Mouse (Mus musculus) limb, embryonic 12.5 days (tissue): ENCODE results near the gene Map1s. TPM values are rescaled to one million over a fixed set of nuclear protein-coding genes. Genes with fewer than 3 reads are reported as not detected.

Source experiments
- ATAC-seq: fragments of 200-750 bp; cut with Nextera tagmentation; 2 replicates; pipeline ENCODE4 v1.8.0; 2017; ENCODE audit warnings: low read depth, moderate TSS enrichment; ENCODE audit not compliant: insufficient number of reproducible peaks, insufficient read depth, low FRiP score, low TSS enrichment
- H3K27ac ChIP-seq: fragments of 300-500 bp; sonication (generic); 2 replicates; pipeline ENCODE4 v1.5.1; 2016; ENCODE audit warnings: mild to moderate bottlenecking, moderate library complexity
- H3K27me3 ChIP-seq: fragments of 300-500 bp; sonication (generic); 2 replicates; pipeline ENCODE4 v1.6.1; 2016; ENCODE audit warnings: mild to moderate bottlenecking, moderate library complexity
- H3K36me3 ChIP-seq: fragments of 300-500 bp; sonication (generic); 2 replicates; pipeline ENCODE4 v1.6.1; 2016; ENCODE audit warnings: mild to moderate bottlenecking, moderate library complexity
- H3K4me1 ChIP-seq: fragments of 300-500 bp; sonication (generic); replicated peaks from 2 replicates; pipeline ENCODE4 v1.6.1; 2016
- H3K4me2 ChIP-seq: fragments of 300-500 bp; sonication (generic); 2 replicates; pipeline ENCODE4 v1.6.1; 2016; ENCODE audit warnings: mild to moderate bottlenecking, moderate library complexity
- H3K4me3 ChIP-seq: fragments of 300-500 bp; sonication (generic); replicated peaks from 2 replicates; pipeline ENCODE4 v1.5.1; 2016; ENCODE audit warnings: mild to moderate bottlenecking
- H3K9ac ChIP-seq: fragments of 300-500 bp; sonication (generic); replicated peaks from 2 replicates; pipeline ENCODE4 v1.6.1; 2016; ENCODE audit warnings: mild to moderate bottlenecking, moderate library complexity
- H3K9me3 ChIP-seq: fragments of 300-500 bp; sonication (generic); 2 replicates; pipeline ENCODE4 v1.6.1; 2016; ENCODE audit warnings: mild to moderate bottlenecking, moderate library complexity
- WGBS: fragments of 180-500 bp; shearing (Covaris S2); methylation state at CpG from one replicate; pipeline ENCODE4 v1.1.7; 2016; 5-methylcytosine and 5-hydroxymethylcytosine counted together
- polyA plus RNA-seq: library from polyadenylated mRNA; unstranded; fragments of >200 nt; fragmentation: Nextera tagmentation; extraction: Ambion mirVana; gene quantifications from 2 replicates; pipeline ENCODE4 v1.2.1, GENCODE M21; 2016

The Map1s gene
- polyA plus RNA-seq, 1 experiment from 2014 or later, result 57.7 TPM

DNA sequence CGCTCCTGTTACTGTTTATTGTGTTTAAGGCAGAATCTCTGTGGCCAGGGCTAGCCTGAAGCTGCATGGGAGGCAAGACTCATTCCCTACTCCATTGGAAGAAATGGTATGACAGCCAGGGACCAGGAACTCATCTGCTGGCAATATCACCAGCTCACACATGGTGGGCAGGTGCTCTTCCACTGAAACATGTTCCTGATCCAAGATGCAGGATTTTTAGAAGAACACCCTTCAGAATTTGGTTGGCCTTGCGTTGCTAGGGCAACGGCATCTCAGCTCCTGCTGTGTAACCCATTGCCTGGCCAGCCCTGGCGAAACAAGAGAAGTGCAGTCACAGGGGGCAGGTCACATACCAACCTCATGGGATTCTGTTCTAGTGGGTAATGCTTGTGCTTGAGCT lies 26.2 kb upstream of the Map1s start:
- H3K27ac ChIP-seq, result peak overlapping the region; percentile 54; the same call in 1 of the 2 replicates
- H3K36me3 ChIP-seq, result no peaks in the 10 kb centered on the region
- H3K9ac ChIP-seq, result no peak overlapping the region
- no peak for ATAC-seq
- no peak overlapping the region for H3K4me2 ChIP-seq
- H3K4me3 ChIP-seq, result no peak overlapping the region
- H3K9me3 ChIP-seq, result no peaks in the 10 kb centered on the region
- WGBS, result 51% methylated on average over 4 of the region's 4 CpGs
- peaks cover 5% of the 10 kb centered on the region; the same call in 1 of the 2 replicates for H3K27me3 ChIP-seq
- peaks cover 17% of the 10 kb centered on the region for H3K4me1 ChIP-seq

DNA sequence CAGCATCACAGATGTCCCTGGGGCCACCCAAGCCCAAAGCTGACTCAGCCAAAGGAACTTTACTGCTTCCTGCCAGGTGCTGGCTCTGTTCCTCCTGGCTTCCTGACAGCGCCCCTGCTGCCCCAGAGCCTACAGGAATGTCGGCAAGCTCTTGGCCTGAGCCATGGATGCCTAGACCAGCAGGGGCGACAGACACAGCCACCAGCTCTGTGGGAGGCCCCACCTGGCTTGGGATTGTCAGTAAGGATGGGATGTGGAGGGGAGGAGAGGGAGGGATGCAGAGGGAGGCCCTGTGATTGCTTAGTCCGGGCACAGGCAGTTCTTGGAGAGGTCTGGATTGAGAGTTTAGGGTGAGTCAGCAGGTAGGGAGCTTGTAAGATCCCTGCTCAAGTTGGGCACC lies 25.6 kb upstream of the Map1s start:
- Histone ChIP-seq H3K4me2 (peak overlapping the region; percentile 2; the same call in 1 of the 2 replicates), H3K27me3 (peaks cover 10% of the 10 kb centered on the region; the same call in 1 of the 2 replicates), H3K4me3 (no peak overlapping the region), H3K9ac (peak overlapping the region; percentile 40), H3K27ac (peak overlapping the region; percentile 54), H3K36me3 (no peaks in the 10 kb centered on the region), H3K4me1 (peaks cover 17% of the 10 kb centered on the region), H3K9me3 (no peaks in the 10 kb centered on the region)
- 8% methylated on average over 4 of the region's 4 CpGs for WGBS
- peak; percentile 32; the same call in 1 of the 2 replicates for ATAC-seq

DNA sequence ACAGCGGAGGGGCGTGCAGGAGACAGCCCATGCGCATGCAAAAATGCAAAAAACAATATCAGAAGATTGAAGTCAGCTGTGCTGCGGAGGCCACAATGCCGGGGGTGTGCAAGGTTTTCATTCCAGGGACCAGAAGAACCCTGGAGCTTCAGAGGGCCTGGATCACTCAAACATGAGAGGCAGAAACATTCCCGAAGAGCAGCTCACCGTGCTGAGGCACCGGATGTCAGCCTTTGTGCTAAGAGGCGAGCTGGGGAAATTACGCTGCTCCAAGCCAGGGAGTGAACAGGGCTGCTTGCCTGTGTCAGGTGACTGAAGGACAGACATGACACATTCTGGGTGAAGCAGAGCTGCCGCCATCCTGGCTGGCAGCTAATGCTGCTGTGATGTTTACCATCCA lies 25.2 kb upstream of the Map1s start:
- peak overlapping the region; percentile 54; the same call in 1 of the 2 replicates for H3K27ac ChIP-seq
- WGBS, result 29% methylated on average over 11 of the region's 11 CpGs

DNA sequence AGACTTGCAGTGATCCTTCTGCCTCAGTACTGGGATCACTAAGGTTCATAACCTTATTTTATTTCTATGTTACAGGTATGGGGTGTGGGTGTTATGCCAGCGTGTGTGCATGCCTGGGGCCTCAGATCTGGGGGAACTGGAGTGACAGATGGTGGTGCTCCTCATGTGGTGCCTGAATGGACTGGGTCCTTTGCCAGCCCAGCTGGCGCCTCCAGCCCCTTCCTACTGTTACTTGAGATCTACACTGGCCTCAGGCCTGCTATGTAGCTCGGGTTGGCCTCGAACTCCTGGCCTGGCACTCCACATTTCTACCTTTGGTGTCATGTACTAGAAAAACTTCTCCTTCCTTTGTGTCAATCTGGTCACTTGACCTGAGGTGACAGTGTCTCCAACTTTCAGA lies 21.5 kb upstream of the Map1s start:
- Histone ChIP-seq H3K4me1 (peaks cover 20% of the 10 kb centered on the region), H3K9ac (no peak overlapping the region), H3K4me2 (no peak overlapping the region), H3K4me3 (no peak overlapping the region), H3K36me3 (no peaks in the 10 kb centered on the region), H3K27ac (no peak overlapping the region), H3K27me3 (peaks cover 27% of the 10 kb centered on the region), H3K9me3 (no peaks in the 10 kb centered on the region)
- ATAC-seq, result no peak
- WGBS, result 87% methylated on average over 4 of the region's 4 CpGs

More for the DNA sequence above, 25.2 kb upstream of the Map1s start:
- H3K4me1 ChIP-seq, result peaks cover 17% of the 10 kb centered on the region
- 0 out of 2 replicates have a peak overlapping the region, but pooled peaks have one; percentile 12 for H3K9ac ChIP-seq
- H3K4me2 ChIP-seq, result peak overlapping the region; percentile 2; the same call in 1 of the 2 replicates
- no peak overlapping the region for H3K4me3 ChIP-seq
- no peak for ATAC-seq
- H3K9me3 ChIP-seq, result no peaks in the 10 kb centered on the region
- H3K27me3 ChIP-seq, result peaks cover 13% of the 10 kb centered on the region; the same call in 1 of the 2 replicates
- no peaks in the 10 kb centered on the region for H3K36me3 ChIP-seq

DNA sequence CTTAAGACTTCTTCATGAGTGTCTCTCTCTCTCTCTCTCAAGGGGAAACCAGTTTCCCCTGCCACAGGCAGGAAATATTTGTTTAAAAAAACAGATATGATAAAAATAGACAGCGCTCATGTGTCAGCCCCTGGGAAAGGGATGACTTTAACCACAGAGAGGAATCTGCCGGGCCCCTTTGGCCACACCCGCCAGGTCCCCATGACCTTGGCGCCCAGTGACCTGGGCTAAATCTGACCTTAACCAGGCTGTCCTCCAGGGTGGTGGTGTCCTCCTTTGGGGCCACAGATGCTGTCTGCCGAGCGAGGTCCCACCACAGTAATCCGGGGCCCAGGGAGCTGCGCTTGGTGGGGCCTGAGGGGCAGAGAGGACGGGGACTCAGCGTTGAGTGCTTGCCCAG lies 21.0 kb upstream of the Map1s start:
- no peak for ATAC-seq
- H3K4me2 ChIP-seq, result no peak overlapping the region
- peaks cover 31% of the 10 kb centered on the region for H3K27me3 ChIP-seq
- 89% methylated on average over 10 of the region's 10 CpGs for WGBS
- no peak overlapping the region for H3K27ac ChIP-seq
- H3K4me1 ChIP-seq, result peaks cover 16% of the 10 kb centered on the region
- no peak overlapping the region for H3K4me3 ChIP-seq
- no peaks in the 10 kb centered on the region for H3K36me3 ChIP-seq
- no peaks in the 10 kb centered on the region for H3K9me3 ChIP-seq
- H3K9ac ChIP-seq, result no peak overlapping the region

DNA sequence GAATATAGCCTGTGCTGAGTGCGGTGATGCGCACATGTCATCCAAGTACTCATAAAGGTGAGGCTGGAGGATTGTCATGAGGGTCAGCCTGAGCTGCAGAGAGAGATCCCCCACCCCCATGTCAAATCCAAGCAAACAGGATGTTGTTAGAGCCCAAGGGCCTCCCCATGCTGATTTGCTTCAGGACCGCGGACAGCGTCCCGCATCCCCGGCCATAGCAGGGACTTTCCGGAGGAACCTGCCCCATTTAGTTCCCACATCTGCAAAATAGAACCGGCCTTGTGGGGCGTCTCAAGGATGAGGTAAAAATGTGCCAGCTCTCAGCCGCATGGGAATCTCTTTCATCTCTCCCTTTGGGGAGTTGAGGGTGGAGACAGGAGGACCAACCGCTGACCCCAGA lies 20.1 kb upstream of the Map1s start:
- Histone ChIP-seq H3K4me2 (no peak overlapping the region), H3K36me3 (no peaks in the 10 kb centered on the region), H3K9ac (no peak overlapping the region), H3K27me3 (peaks cover 38% of the 10 kb centered on the region), H3K4me1 (peaks cover 6% of the 10 kb centered on the region), H3K27ac (no peak overlapping the region), H3K4me3 (no peak overlapping the region), H3K9me3 (no peaks in the 10 kb centered on the region)
- ATAC-seq, result no peak
- WGBS, result 14% methylated on average over 12 of the region's 12 CpGs

DNA sequence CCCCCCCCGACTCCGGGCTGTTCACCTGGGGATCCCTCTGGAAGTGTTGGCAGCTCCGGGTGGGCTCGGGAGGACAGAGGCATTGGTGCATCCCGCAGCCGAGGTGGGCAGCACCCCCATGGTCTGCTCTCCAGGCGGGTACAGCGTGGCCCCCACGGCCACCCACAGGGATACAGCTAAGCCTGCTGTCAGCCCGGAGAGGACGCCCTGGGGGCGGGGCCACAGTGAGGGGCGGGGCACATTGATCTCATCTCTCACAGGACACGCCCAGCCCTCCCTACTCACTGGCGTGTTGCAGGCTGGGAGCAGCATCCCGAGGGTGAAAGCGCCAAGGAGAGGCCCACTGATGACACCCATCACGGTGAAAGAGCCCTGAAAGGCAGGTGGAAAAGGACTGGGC lies 18.1 kb upstream of the Map1s start:
- H3K27me3 ChIP-seq, result peaks cover 59% of the 10 kb centered on the region
- no peak overlapping the region for H3K4me3 ChIP-seq
- 0 out of 2 replicates have a peak overlapping the region, but pooled peaks have one; percentile 13 for H3K4me2 ChIP-seq
- no peak overlapping the region for H3K9ac ChIP-seq
- no peaks in the 10 kb centered on the region for H3K9me3 ChIP-seq
- H3K27ac ChIP-seq, result no peak overlapping the region
- 2% methylated on average over 16 of the region's 18 CpGs for WGBS
- peaks cover 18% of the 10 kb centered on the region for H3K4me1 ChIP-seq
- H3K36me3 ChIP-seq, result no peaks in the 10 kb centered on the region
- no peak for ATAC-seq

DNA sequence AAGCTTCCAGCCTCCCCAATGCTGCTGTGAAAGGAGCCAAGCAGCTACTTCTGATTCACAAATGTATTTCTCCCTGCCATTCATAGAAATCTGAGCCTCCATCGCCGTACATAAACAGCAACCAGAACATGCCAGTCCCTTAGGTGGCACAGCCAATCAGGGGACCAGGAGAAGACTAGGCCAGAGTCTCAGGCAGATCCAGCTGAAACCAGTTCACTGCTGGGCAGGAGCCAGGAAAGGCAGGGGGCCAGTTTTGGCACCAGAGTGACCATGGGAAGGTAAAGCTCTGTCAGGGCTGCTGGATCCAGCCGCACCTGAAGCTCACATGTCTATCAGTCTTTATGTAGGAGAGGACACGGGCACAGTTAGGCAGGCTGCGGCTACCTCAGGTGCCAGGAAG lies 15.1 kb upstream of the Map1s start:
- H3K36me3 ChIP-seq, result peaks cover 26% of the 10 kb centered on the region
- H3K4me3 ChIP-seq, result no peak overlapping the region
- H3K4me2 ChIP-seq, result no peak overlapping the region
- H3K27ac ChIP-seq, result no peak overlapping the region
- no peaks in the 10 kb centered on the region for H3K9me3 ChIP-seq
- WGBS, result 89% methylated on average over 5 of the region's 5 CpGs
- peaks cover 26% of the 10 kb centered on the region for H3K4me1 ChIP-seq
- peaks cover 77% of the 10 kb centered on the region for H3K27me3 ChIP-seq
- ATAC-seq, result no peak
- H3K9ac ChIP-seq, result no peak overlapping the region

DNA sequence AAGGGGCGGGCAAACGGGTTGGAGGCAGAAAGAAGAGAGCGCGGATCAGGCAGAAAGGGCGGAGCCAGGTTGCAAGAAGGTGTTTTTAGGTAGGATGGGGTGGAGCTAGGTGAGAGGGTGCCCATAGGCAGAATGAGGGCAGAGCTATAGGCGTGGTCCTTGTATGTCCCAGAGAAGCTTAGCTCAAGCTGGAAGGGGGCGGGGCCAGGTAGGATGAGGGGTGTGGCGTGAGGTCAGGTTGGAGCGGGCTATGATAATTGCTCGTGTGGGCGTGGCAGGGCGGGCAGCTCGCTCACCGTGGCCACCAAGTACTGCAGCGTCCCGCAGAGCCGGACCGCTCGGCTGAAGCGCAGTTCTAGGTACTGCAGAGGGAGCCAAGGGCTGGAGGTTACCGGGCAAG lies 14.4 kb upstream of the Map1s start:
- WGBS, result 5% methylated on average over 21 of the region's 21 CpGs
- no peak for ATAC-seq

DNA sequence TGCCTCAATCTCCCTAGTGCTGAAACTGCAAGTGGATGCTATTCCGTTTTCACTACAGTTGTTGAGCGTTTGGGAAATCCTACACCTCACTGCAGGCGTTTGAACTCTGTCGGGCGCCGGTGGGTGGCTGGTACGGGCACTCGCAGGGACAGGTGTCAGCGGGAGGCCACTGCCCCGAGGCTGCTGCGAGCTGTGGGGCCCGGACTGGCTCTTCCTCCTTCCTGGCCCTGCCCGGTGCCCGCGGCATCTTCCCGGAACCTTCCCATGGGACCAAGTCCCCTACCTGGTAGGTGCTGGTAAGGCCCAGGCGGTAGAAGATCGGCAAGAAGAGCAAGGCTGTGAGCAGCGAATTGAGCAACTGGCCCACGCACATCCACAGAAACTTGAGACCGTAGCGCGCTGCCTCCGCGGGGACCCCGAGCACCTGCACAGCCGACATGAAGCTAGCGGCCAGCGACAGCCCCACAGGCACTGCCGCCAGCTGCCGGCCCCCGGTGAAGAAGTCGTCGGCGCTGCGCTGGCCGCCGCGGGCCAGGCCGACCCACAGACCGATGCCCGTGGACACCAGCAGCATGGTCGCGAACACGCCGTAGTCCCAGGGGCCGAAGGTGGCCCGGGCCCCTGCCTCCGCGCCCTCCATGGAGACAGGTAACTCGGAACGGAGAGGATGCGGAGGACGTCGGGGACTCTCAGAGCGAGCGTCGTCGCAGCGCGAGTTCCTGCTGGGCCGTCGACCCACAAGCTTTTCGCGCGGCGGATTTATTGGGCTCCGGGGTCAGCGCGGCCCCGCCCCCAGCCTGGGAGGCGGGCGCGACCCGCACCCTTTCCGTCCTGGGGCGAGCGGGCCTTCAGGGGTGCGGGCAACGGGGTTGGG lies 13.5 kb upstream of the Map1s start, which contains the start of gene Slc5a5:
Gene Slc5a5 (minus strand): TSS at position 736 of the 874 bp plus-strand sequence.
- peak within 1 kb of the TSS; percentile 47 for H3K9ac ChIP-seq
- H3K9me3 ChIP-seq, result no peaks in the 10 kb centered on the region
- no peak for ATAC-seq
- peak within 1 kb of the TSS; percentile 58 for H3K4me2 ChIP-seq
- peaks cover 34% of the 10 kb centered on the region for H3K4me1 ChIP-seq
- peak within 1 kb of the TSS; percentile 38 for H3K4me3 ChIP-seq
- peaks cover 32% of the 10 kb centered on the region for H3K36me3 ChIP-seq
- WGBS, result 2% methylated on average over 80 of the region's 80 CpGs
- H3K27ac ChIP-seq, result no peak within 1 kb of the TSS
- H3K27me3 ChIP-seq, result peaks cover 69% of the 10 kb centered on the region

More for the DNA sequence above, 14.4 kb upstream of the Map1s start:
- no peak overlapping the region for H3K27ac ChIP-seq
- no peak overlapping the region for H3K4me2 ChIP-seq
- 0 out of 2 replicates have a peak overlapping the region, but pooled peaks have one; percentile 38 for H3K4me3 ChIP-seq
- H3K36me3 ChIP-seq, result peaks cover 32% of the 10 kb centered on the region
- peaks cover 71% of the 10 kb centered on the region for H3K27me3 ChIP-seq
- H3K9me3 ChIP-seq, result no peaks in the 10 kb centered on the region
- H3K9ac ChIP-seq, result no peak overlapping the region
- peaks cover 33% of the 10 kb centered on the region for H3K4me1 ChIP-seq

DNA sequence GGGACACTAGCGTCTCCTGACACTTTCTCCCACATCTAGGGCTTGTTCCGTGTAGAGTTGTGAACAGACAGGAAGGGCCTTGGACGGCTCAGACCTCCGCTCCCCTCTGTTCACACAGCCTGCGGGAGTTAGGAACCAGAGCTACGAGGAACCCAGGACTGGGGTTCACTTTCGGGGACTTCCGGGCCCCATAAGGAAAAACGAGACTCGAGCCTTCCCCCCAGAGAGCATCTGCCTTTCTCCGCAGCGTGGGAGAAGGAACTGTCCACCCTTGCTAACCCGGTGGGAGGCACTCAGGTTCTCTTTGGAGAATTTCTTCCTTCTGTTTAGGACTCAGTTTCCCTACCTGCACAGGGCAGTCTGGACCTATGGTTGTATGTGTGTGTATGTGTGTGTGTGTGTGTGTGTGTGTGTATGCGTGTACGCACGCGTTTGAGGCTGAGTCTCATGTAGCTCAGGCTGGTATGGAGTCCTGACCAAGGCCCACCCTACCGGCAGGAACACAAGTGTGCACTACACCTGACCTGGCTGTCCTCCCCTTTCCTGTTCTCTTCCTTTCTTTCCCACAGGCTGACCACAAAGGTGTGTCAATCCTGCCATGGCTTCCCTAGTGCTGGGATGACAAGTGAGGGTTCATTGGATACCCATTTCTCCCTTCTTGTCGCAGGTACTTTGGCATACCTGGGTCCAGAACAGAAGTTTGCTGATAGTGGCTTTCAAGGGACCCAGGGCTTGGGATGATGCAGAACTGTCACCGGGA lies 12.7 kb upstream of the Map1s start:
- peak overlapping the region; percentile 47; the same call in 1 of the 2 replicates for H3K9ac ChIP-seq

More for the DNA sequence above, 12.7 kb upstream of the Map1s start:
- H3K4me3 ChIP-seq, result peak overlapping the region; percentile 38
- H3K36me3 ChIP-seq, result peaks cover 32% of the 10 kb centered on the region
- peaks cover 31% of the 10 kb centered on the region for H3K4me1 ChIP-seq
- H3K4me2 ChIP-seq, result peak overlapping the region; percentile 58
- no peak overlapping the region for H3K27ac ChIP-seq
- WGBS, result 24% methylated on average over 20 of the region's 20 CpGs
- no peak for ATAC-seq
- no peaks in the 10 kb centered on the region for H3K9me3 ChIP-seq
- peaks cover 68% of the 10 kb centered on the region for H3K27me3 ChIP-seq
